ENCODE assay signal across 9 mouse cellular contexts in the genomic region with DNA sequence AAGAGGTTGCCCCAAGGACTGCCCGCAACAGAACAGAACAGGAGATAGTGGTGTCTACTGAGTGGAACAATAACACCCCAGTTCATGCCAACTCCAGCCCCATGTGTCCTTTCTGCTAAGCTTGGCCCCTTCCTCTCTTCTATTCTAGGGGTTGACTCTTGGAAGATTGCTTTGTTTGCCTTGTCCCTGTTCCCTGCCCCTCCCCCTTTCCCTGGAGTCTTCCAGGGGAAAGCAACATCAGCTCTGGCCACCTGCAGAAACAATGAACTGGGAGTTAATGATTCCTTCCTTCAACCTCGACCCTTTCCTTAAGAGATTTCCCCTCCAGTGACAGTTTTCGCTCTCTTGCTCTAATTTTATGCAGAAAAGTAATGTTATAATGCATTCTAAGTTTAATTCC.
"Had no signal": no experiment of that assay in that cellular context is flagged by ENCODE, and none has a peak within 500 bp of the region (broad histone marks: within the 10 kb centered on the region; RNA-seq: fewer than 3 reads in every experiment).

No protein-coding gene starts in this region.

- DNase-seq: lung, adult 18-20 months; thymus, postnatal 4 days had no signal

- H3K9ac ChIP-seq: intestine, embryonic 15.5 days; midbrain, embryonic 12.5 days; neural tube, embryonic 12.5 days had no signal

- H3K27me3 ChIP-seq: intestine, embryonic 15.5 days had no signal

- H3K36me3 ChIP-seq: intestine, embryonic 15.5 days; limb, embryonic 10.5 days; midbrain, embryonic 12.5 days; neural tube, embryonic 12.5 days had no signal

- H3K9me3 ChIP-seq: intestine, embryonic 15.5 days; limb, embryonic 10.5 days; midbrain, embryonic 12.5 days; neural tube, embryonic 12.5 days had no signal

- H3K4me1 ChIP-seq: intestine, embryonic 15.5 days had no signal

- H3K4me3 ChIP-seq: intestine, embryonic 15.5 days; left cerebral cortex, adult 2 months; midbrain, embryonic 12.5 days; myocyte; neural tube, embryonic 12.5 days had no signal

- H3K27ac ChIP-seq: intestine, embryonic 15.5 days; left cerebral cortex, adult 2 months; limb, embryonic 10.5 days; midbrain, embryonic 12.5 days; neural tube, embryonic 12.5 days; stomach, postnatal 0 days had no signal
